Mouse (Mus musculus) hindbrain, embryonic 16.5 days (tissue): ENCODE measurements around the gene Thbs2. TPM values are rescaled to one million over a fixed set of nuclear protein-coding genes. Genes with fewer than 3 reads are reported as not detected.

Source experiments
- ATAC-seq: fragments of 200-750 bp; cut with Nextera tagmentation; 2 replicates; pipeline ENCODE4 v1.8.0; 2017; ENCODE audit warnings: moderate TSS enrichment, moderate library complexity
- H3K27ac ChIP-seq: fragments of 300-500 bp; sonication (generic); 2 replicates; pipeline ENCODE4 v1.5.1; 2014; ENCODE audit warnings: low read depth, mild to moderate bottlenecking, control low read depth, low read length, moderate library complexity
- H3K27me3 ChIP-seq: fragments of 300-500 bp; sonication (generic); replicated peaks from 2 replicates; pipeline ENCODE4 v1.6.1; 2014; ENCODE audit warnings: low read length; ENCODE audit not compliant: control insufficient read depth, insufficient read depth
- H3K36me3 ChIP-seq: fragments of 300-500 bp; sonication (generic); 2 replicates; pipeline ENCODE4 v1.6.1; 2014; ENCODE audit warnings: mild to moderate bottlenecking, low read length, moderate library complexity, mixed read lengths; ENCODE audit not compliant: control insufficient read depth, insufficient read depth
- H3K4me1 ChIP-seq: fragments of 300-500 bp; sonication (generic); 2 replicates; pipeline ENCODE4 v1.6.1; 2014; ENCODE audit warnings: low read depth, low read length; ENCODE audit not compliant: control insufficient read depth, insufficient read depth
- H3K4me2 ChIP-seq: fragments of 300-500 bp; sonication (generic); 2 replicates; pipeline ENCODE4 v1.6.1; 2014; ENCODE audit warnings: mild to moderate bottlenecking, low read length, control low read depth, moderate library complexity
- H3K4me3 ChIP-seq: fragments of 300-500 bp; sonication (generic); 2 replicates; pipeline ENCODE4 v1.5.1; 2014; ENCODE audit warnings: mild to moderate bottlenecking, low read length, control low read depth, moderate library complexity
- H3K9ac ChIP-seq: fragments of 300-500 bp; sonication (generic); 2 replicates; pipeline ENCODE4 v1.6.1; 2014; ENCODE audit warnings: low read depth, mild to moderate bottlenecking, control low read depth, low read length, moderate library complexity
- H3K9me3 ChIP-seq: fragments of 300-500 bp; sonication (generic); 2 replicates; pipeline ENCODE4 v1.6.1; 2014; ENCODE audit warnings: mild to moderate bottlenecking, low read length, moderate library complexity; ENCODE audit not compliant: control insufficient read depth
- WGBS: fragments of 180-500 bp; shearing (Covaris S2); extraction: QIAGEN DNeasy Blood & Tissue Kit; methylation state at CpG from one replicate; pipeline ENCODE4 v1.1.7; 2014; 5-methylcytosine and 5-hydroxymethylcytosine counted together
- polyA plus RNA-seq: library from polyadenylated mRNA; unstranded; fragments of >200 nt; fragmentation: Nextera tagmentation; extraction: Ambion mirVana; gene quantifications from 2 replicates; pipeline ENCODE4 v1.2.1, GENCODE M21; 2015

The Thbs2 gene
- polyA plus RNA-seq, 1 experiment from 2014 or later: 3.7 TPM

DNA sequence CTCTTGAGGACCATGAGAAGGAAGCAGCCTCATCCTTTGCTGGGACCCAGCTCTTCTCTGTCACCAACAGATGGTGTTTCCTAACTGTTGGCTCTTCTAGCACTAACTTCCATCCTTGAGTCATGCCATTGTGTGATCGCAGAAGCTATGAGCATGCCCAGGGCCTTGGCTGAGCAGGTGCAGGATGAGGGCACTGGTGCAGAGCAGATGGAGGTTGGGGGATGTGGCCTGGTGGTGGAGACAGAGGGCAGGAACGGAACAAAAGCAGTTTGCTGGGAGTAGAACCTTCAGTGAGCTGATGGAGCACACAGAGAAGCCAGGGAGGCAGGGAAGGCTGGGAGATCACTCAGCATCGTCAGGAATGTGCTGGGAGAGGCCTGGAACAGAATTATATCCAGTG is 8.7 kb upstream of the Thbs2 start:
- Histone ChIP-seq H3K27ac (no peak overlapping the region), H3K36me3 (no peaks in the 10 kb centered on the region), H3K4me1 (no peaks in the 10 kb centered on the region), H3K9ac (no peak overlapping the region), H3K27me3 (no peaks in the 10 kb centered on the region), H3K4me2 (no peak overlapping the region), H3K4me3 (no peak overlapping the region), H3K9me3 (no peaks in the 10 kb centered on the region)
- WGBS: 65% methylated on average over 3 of the region's 3 CpGs
- ATAC-seq: peak; percentile 37; the same call in 1 of the 2 replicates

DNA sequence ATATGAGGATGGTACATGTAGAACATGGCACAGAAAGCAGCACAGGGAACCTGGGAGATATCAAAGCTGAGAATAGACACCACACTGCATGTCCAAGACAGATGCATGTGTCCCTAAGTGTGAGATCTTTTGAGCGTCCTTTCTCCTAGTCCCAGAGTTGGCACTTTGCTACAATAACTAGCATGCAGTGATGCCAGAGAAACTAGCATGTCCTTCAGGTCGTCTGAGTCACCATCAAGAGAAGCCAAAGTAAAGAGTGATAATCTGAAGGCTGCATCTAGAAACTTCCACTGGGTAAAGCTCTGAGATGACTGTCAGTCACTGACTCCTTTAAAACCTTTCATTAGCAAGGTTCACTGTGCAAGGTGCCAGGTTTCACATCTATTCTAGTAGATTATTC is 7.9 kb upstream of the Thbs2 start:
- no peak for ATAC-seq
- H3K36me3 ChIP-seq: no peaks in the 10 kb centered on the region
- H3K4me1 ChIP-seq: no peaks in the 10 kb centered on the region
- no peaks in the 10 kb centered on the region for H3K9me3 ChIP-seq
- no peak overlapping the region for H3K4me3 ChIP-seq
- WGBS: 79% methylated on average over 2 of the region's 2 CpGs
- no peak overlapping the region for H3K27ac ChIP-seq
- no peak overlapping the region for H3K4me2 ChIP-seq
- H3K27me3 ChIP-seq: no peaks in the 10 kb centered on the region
- no peak overlapping the region for H3K9ac ChIP-seq

- H3K36me3 ChIP-seq: no peaks in the 10 kb centered on the region
- no peak for ATAC-seq
- H3K27me3 ChIP-seq: no peaks in the 10 kb centered on the region
- H3K4me1 ChIP-seq: no peaks in the 10 kb centered on the region
- 77% methylated on average over 5 of the region's 5 CpGs for WGBS
- no peaks in the 10 kb centered on the region for H3K9me3 ChIP-seq
- no peak overlapping the region for H3K9ac ChIP-seq
- no peak overlapping the region for H3K27ac ChIP-seq
- no peak overlapping the region for H3K4me3 ChIP-seq
- no peak overlapping the region for H3K4me2 ChIP-seq
Observed at GRCm38 (mm10) chr17:14700204-14700603, 6.2 kb upstream of the Thbs2 start.

DNA sequence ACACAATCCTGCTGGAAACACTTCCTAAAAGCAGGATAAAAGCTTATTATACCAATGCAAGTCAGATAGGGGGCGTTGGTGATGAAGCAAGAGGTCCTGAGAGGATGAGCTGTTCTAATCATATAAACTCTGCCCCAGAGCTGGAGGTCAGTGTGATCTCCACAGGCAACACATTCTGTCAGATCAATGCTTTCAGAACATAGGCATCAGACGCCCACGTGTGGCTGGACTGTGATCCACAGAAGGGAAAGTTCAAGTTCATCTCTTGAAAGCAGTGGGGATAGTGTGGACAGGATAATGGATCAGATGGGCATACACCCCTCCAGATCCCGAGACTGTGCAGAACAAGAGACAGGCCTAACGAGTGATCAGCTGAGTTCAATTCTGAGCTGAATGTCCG is 4.2 kb upstream of the Thbs2 start:
- Histone ChIP-seq H3K27me3 (no peaks in the 10 kb centered on the region), H3K9ac (no peak overlapping the region), H3K36me3 (no peaks in the 10 kb centered on the region), H3K4me3 (no peak overlapping the region), H3K27ac (no peak overlapping the region), H3K4me1 (peaks cover 5% of the 10 kb centered on the region; the same call in 1 of the 2 replicates), H3K4me2 (no peak overlapping the region), H3K9me3 (no peaks in the 10 kb centered on the region)
- no peak for ATAC-seq
- WGBS: 64% methylated on average over 6 of the region's 6 CpGs

- 81% methylated on average over 6 of the region's 6 CpGs for WGBS
- Histone ChIP-seq H3K4me3 (no peak overlapping the region), H3K4me2 (no peak overlapping the region), H3K36me3 (no peaks in the 10 kb centered on the region), H3K4me1 (peaks cover 5% of the 10 kb centered on the region; the same call in 1 of the 2 replicates), H3K9me3 (no peaks in the 10 kb centered on the region), H3K27ac (no peak overlapping the region), H3K9ac (no peak overlapping the region), H3K27me3 (no peaks in the 10 kb centered on the region)
- ATAC-seq: no peak
Observed at GRCm38 (mm10) chr17:14697096-14697495, 3.1 kb upstream of the Thbs2 start.

GRCm38 (mm10) chr17:14696281-14696795 is 2.3 kb upstream of the Thbs2 start:
- Histone ChIP-seq H3K27ac (no peak overlapping the region), H3K4me3 (no peak overlapping the region), H3K4me1 (peaks cover 5% of the 10 kb centered on the region; the same call in 1 of the 2 replicates), H3K4me2 (no peak overlapping the region), H3K36me3 (no peaks in the 10 kb centered on the region), H3K9ac (no peak overlapping the region), H3K9me3 (no peaks in the 10 kb centered on the region), H3K27me3 (no peaks in the 10 kb centered on the region)
- ATAC-seq: no peak
- 79% methylated on average over 6 of the region's 6 CpGs for WGBS

GRCm38 (mm10) chr17:14693048-14693993 is 714 bp downstream of the Thbs2 start:
- Histone ChIP-seq H3K4me3 (peak overlapping the region; percentile 36), H3K4me2 (peak overlapping the region; percentile 54), H3K9me3 (no peaks in the 10 kb centered on the region), H3K27me3 (no peaks in the 10 kb centered on the region), H3K4me1 (peaks cover 5% of the 10 kb centered on the region; the same call in 1 of the 2 replicates), H3K27ac (no peak overlapping the region), H3K36me3 (no peaks in the 10 kb centered on the region), H3K9ac (peak overlapping the region; percentile 36; the same call in 1 of the 2 replicates)
- no peak; the same call in 1 of the 2 replicates for ATAC-seq
- WGBS: 3% methylated on average over 9 of the region's 9 CpGs

DNA sequence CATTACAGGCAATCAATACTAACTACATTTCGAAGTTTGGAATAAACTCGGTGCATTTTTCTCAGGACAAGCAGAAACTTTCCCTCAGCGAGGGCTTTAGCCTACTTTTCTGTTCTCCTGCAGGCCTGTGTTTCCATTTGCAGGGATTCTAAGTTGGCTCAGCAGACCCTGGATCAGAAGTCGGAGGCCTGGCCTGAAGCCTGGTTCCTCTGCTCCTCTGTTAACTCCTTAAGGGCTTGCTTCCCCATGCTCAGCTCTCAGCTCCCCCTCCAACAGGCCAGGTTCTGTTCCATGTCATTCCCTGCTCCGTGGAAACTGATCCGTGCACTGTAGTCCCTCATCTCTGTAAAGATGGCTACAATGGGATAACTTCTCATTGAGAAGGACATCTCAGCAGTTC is 2.1 kb downstream of the Thbs2 start:
- no peak overlapping the region for H3K9ac ChIP-seq
- peaks cover 5% of the 10 kb centered on the region; the same call in 1 of the 2 replicates for H3K4me1 ChIP-seq
- WGBS: 69% methylated on average over 6 of the region's 6 CpGs
- no peak for ATAC-seq
- no peaks in the 10 kb centered on the region for H3K9me3 ChIP-seq
- H3K27ac ChIP-seq: no peak overlapping the region
- H3K36me3 ChIP-seq: no peaks in the 10 kb centered on the region
- no peaks in the 10 kb centered on the region for H3K27me3 ChIP-seq
- H3K4me2 ChIP-seq: no peak overlapping the region
- H3K4me3 ChIP-seq: no peak overlapping the region

DNA sequence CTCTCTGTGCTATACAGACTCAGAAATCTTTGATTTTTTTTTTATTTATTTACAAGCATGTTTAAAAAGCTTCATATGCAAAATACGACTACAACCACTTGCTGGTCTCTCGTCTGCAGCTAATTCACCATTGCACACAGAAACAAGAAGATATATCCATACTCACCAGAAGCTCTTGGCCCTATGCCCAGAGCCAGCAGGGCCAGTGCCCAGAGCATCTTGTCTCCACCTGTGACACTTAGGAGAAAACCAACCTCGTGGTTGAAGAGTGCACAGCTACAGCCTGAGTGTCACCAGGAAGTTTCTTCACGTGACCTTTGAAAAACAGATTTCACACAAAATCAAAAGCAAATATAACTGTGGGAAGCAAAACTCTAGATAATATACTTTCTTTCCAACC is 2.8 kb downstream of the Thbs2 start:
- no peak overlapping the region for H3K4me3 ChIP-seq
- no peaks in the 10 kb centered on the region for H3K27me3 ChIP-seq
- no peaks in the 10 kb centered on the region for H3K9me3 ChIP-seq
- H3K27ac ChIP-seq: no peak overlapping the region
- ATAC-seq: 0 out of 2 replicates have a peak, but pooled peaks have one; percentile 72
- no peak overlapping the region for H3K4me2 ChIP-seq
- 43% methylated on average over 4 of the region's 4 CpGs for WGBS
- no peak overlapping the region for H3K9ac ChIP-seq
- H3K4me1 ChIP-seq: peaks cover 5% of the 10 kb centered on the region; the same call in 1 of the 2 replicates
- H3K36me3 ChIP-seq: no peaks in the 10 kb centered on the region
